Mouse (Mus musculus) lung, adult 2 months (tissue): Measurements from ENCODE around the gene Igfbp5.

Experiments
- CTCF ChIP-seq: fragments of 200-500 bp; IDR thresholded peaks from 2 replicates; pipeline ENCODE4 v1.5.1; 2011; ENCODE audit warnings: mild to moderate bottlenecking, low read length, control low read depth; ENCODE audit not compliant: insufficient read depth
- POLR2A ChIP-seq: fragments of 200-500 bp; IDR thresholded peaks from 2 replicates; pipeline ENCODE4 v1.6.1; 2011; ENCODE audit warnings: low read depth, mild to moderate bottlenecking, control low read depth, low read length, borderline replicate concordance; ENCODE audit errors: extremely low read depth

DNA sequence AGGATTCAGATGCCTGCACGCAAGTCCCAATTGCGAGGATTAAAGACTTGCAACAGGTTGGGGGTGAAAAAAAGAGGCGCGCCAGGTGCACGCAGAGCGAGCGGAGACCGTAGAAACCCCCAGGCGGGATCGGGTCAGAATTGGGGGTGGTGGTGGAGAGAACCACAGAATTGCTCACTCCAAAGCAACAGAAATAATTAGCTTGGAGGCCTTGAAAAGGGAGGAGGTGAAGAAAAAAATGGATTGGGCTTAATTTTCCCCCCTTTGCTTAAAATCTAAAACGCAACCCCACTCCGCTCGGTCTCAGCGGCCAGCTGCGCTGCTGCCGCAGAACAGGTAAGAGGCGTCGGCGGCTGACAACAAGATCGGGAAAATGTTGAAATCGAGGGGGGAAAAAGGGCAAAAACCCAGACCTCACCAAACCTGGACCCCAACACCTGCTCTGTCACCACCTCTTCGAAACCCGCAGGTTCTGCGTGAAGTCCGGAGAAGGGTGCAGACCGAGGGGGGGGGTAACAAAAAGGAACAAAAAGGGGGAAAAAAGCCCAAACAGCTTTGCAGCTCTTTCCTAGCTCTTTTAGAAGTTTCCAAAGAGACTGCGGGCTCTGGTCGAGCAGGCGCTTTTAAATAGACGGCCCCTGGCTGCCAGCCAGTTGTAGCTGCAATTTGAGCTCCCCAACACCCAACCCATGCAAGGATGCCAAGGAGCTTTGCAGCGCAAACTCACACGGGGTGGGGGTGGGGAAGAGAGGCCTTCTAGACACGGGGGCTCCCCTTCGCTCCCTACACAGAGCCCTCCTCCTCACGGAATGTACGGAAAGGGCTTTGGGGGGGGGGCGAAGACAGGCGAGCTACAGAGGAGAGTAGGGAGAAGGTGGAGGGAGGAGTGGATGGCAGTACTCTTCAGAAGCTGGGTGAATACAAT is at the start of gene Igfbp5:
- TF ChIP-seq POLR2A (no peak), CTCF (no peak)
